Mouse (Mus musculus): Measurements from ENCODE around the gene Sdr16c6.

Sdr16c6 gene

DNA sequence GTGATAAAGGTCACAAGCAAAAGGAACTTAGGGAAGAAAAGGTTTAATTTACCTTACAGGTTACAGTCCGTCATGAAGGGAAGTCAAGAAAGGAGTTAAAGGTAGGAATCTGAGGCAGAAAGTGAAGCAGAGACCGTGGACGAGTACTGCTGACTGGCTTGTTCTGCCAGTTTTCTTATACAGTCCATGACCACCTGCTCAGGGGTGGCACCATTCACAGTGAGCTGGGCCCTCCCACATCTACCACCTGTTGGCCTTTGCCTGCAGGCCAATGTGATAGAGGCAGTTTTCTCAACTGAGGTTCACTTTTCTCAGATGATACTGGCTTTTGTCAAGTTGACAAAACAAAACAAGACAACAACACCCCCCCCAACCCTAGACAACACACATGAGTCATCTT is at the start of gene Sdr16c6:
Gene Sdr16c6 (minus strand): TSS at position 151 of the 400 bp plus-strand sequence.
- no peak for DNase-seq

DNA sequence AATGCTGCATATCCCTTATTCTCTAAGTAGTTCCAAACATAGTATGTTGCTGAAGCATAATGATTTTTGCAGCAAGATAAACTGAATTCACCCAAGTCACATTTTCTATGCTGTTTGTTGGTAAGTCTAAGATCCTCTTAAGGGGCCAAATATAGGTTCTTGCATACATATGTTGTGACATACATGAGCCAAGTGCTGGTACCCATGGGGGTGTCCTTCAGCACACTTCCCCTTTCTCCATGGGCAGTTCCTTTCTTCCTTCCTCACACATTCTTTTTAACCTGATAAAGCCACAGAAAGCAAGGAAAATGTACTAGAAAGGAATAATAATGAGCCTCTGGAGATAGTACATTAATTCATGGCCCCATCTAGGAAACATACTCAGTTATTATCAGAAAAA is 2.9 kb upstream of the Sdr16c6 start:
- DNase-seq = no peak

DNA sequence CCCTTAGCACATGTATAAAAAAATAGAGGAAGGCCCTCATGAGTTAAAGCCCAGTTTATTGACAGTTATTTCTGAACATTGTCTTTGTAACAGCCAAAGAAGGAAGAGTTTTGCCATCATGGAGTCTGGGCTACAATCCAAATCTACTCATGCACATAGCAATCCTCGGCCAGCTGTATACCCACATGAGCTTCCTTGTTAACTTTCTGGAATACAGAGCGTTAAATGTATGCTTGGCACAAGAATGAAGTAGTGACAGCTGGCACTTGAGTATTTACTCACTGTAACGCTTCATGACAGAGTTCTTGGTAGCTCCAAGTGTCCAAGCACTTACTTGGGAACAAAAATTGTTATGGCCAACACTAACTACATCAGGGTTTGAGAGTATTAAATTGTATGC is 1.8 kb upstream of the Sdr16c6 start:
- DNase-seq = no peak

DNA sequence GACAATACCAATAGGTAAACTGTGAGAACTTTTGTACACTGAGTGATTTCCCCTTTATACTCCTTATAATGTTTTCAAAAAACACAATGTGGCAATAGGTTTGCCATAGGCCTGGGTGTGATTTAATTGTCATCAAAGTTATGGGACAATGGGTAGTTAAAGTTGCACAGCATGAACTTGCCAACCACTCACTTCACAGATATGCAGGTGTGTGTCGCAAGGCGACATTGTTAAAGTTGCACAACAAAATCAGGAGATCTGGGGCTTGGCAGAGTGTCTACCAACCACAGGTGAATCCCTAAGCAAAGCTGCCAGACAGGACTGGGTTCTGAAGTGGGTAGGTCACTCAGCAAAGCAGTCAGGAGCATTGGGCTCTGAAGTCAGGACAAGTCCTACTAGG is 1.3 kb downstream of the Sdr16c6 start:
- DNase-seq = no peak

Data from cerebellum, adult 8-10 months (tissue).